Mouse (Mus musculus): Measurements from ENCODE around the gene Zfp248. TPM values are rescaled to one million over a fixed set of nuclear protein-coding genes. Genes with fewer than 3 reads are reported as not detected.

The Zfp248 gene
- polyA plus RNA-seq (2017; shearing (Covaris generic)), result 3.4 TPM

GRCm38 (mm10) chr6:118455042-118455631 lies at the start of gene Zfp248:
Gene Zfp248, minus strand, starts transcription at chr6:118455528.

GRCm38 (mm10) chr6:118478957-118479708 lies 23.8 kb upstream of the Zfp248 start, which contains the start of gene Zfp9:
Gene Zfp9, minus strand, starts transcription at chr6:118479320.

GRCm38 (mm10) chr6:118419050-118419920 lies 36.0 kb downstream of the Zfp248 start, which contains the start of gene Bms1:
Gene Bms1, minus strand, starts transcription at chr6:118419474.

Other genes starting within 250 kb of the Zfp248 start
- 51.8 TPM for gene Bms1, start 36.1 kb downstream of the Zfp248 start, polyA plus RNA-seq (2017; shearing (Covaris generic))
- 0.24 TPM for gene Zfp9, start 23.8 kb upstream of the Zfp248 start, polyA plus RNA-seq (2017; shearing (Covaris generic))
- gene Ankrd26, start 106.7 kb upstream of the Zfp248 start, polyA plus RNA-seq (2017; shearing (Covaris generic)), result 16.2 TPM